Mouse (Mus musculus): Measurements from ENCODE around the gene Rad50. TPM values are rescaled to one million over a fixed set of nuclear protein-coding genes. Genes with fewer than 3 reads are reported as not detected.

Rad50 gene
- 1 to 10 TPM; 3.5 to 4.8 TPM for total RNA-seq (2021)
- long read RNA-seq, experiment 1, partial matches to known transcripts: 1 of 2 reads
- long read RNA-seq, experiment 1, other reads (novel, unspliced or antisense): 1 of 2 reads
- long read RNA-seq, experiment 2, full-length matches to known transcripts: 1 of 2 reads
- long read RNA-seq, experiment 2, partial matches to known transcripts: 0 of 2 reads
- long read RNA-seq, experiment 2, other reads (novel, unspliced or antisense): 1 of 2 reads

DNA sequence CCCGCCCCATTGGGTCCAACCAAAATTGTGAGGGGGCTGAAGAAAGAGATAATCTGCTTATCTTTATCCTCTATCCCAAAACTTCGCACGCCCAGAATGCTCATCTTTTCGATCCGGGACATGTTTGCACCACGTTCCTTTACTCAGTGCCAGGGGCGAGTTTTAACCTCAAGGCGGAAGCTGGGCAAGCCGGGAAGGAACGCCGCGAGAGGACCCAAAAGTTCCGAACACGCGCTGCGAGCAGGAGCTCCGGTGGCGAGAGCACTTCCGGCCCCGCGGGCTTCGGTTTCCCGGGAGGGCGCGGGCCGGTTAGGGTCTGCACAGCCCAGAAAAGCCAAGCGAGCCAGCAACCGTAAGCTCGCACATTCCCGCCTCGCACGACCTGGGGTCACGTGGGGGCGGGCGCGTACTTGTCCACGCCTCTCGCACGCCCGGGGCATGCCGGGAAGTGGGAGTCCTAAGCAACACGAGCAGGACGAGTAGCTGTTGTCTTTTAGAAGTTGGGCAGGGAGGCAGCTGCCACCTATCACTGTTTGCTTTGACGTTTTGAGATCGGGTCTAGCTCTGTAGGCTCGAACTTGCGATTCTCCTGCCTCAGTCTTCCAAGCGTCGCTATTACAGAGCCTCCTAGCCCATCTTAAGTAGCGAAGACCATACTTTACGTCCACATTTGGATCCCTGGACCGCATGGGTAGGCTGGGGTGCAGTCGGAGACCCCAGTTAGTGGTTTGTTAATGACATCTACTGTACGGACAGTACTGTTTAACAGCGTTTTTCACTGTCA is at the start of gene Rad50:
Gene Rad50, minus strand, starts transcription at position 386 of the 784 bp plus-strand sequence.
- DNase-seq: peak; percentile 84 to 86
- intact Hi-C loops (cut with DNase I): no loop called here

DNA sequence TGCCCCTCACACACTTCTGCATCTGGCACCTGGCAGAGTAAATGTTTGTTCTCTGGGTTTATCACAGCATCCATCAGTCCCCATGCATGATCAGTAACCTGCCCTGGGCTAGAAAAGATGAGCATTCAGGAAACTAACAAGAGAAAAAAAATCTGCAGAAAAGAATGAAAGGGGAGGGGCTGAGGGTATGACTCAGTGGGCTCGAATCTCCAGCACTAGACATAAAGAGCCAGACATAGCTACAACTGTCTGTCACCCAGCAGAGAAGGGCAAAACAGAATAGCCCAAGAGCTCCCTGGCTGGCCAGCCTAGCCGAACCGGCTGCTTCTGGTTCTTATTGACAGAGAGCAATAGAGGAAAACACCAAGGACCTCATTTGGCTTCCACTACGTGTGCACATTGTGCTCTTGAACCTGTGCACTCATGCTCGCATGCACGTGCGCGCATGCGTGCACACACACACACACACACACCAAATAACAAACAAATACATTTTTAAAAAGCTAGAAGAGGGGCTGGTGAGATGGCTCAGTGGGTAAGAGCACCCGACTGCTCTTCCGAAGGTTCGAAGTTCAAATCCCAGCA is 48.0 kb upstream of the Rad50 start:
- DNase-seq: no peak
- intact Hi-C loops (cut with DNase I): loop anchor here (5.0 kb wide), 1 partner anchor 97 kb away; no protein-coding TSS in a partner anchor

DNA sequence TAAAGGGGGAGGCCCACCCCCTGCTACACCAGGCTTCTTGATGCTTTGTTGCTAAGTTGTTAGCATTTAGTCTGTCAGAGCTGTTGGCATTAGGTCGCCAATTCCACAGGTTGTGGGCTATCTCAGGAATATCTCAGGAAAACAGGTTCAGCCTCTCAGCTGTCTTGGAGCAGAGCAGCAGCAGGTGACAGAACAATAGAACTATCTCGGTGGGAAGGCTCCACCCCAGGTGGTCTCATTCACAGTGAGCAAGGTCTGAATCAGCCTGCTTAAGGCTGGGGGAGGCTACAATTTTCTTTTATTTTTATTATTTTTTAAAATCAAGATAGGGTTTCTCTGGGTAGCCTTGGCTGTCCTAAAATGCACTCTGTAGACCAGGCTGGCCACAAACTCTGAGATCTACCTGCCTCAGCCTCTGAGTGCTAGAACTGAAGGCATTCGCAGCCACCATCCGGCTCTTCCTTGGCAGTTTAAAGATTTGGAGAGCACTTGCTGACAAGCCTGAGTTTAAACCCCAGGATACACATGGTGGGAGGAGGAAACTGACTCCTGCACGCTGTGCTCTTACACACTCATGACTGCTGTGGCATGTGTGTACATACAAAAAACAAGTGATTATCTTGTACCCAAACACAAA is 42.7 kb upstream of the Rad50 start:
- intact Hi-C loops (cut with DNase I): no loop called here

GRCm38 (mm10) chr11:53749306-53749705 is 42.2 kb upstream of the Rad50 start:
- no peak for DNase-seq
- intact Hi-C loops (cut with DNase I): no loop called here

More for the DNA sequence above, 42.7 kb upstream of the Rad50 start:
- DNase-seq: no peak

DNA sequence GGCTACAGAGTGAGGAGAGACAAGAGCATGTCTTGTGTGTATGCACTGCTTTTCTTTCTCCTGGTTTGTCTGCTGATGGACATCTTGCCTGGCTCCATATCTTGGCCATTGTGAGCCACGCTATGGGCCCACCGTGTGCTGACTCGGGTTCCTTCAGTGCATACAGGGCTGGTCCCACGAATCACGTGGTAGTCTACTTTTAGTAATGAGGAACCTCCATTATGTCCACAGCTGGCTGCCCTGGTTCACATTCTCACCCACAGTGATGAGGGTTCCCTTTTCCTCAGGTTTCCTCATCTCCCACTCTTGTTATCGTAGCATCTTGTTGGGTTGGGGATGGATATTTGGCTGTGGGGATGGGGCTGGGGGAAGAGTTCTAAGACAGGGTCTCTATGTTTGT is 41.5 kb upstream of the Rad50 start:
- intact Hi-C loops (cut with DNase I): no loop called here
- no peak for DNase-seq

GRCm38 (mm10) chr11:53747985-53748384 is 40.9 kb upstream of the Rad50 start:
- no peak for DNase-seq
- intact Hi-C loops (cut with DNase I): no loop called here

DNA sequence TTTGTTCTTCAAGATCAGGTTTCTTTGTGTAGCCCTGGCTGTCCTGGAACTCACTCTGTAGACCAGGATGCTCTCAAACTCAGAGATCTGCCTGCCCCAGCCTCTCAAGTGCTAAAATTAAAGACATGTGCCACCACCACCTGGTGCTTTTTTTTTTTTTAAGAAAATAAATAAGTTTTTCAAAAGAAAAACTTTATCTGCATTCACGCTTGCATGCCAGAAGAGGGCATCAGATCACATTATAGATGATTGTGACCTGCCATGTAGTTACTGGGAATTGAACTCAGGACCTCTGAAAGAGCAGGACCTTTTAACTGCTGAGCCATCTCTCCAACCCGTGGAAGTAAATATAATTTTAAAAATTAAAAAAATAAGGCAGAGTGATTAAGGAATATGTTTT is 38.1 kb upstream of the Rad50 start:
- intact Hi-C loops (cut with DNase I): no loop called here
- DNase-seq: no peak

DNA sequence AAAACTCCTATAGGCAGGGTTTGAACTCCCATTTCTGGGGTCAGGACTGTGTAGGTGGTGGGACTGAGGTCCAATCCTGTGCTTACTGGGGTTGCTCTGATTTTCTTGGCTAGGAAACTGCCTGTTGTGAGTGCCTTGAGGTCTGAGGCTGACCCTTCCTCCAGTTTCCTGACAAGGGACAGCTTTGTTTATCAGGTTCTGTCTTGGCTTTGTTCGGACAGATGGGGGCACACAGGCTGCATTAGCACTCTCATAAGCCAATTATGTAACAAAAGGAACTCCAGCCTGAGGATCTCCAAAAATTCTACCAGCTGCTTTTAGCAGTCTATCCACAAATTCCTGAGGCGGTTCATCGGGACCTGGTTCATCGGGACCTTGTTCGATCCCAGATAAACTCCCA is 35.2 kb upstream of the Rad50 start:
- intact Hi-C loops (cut with DNase I): no loop called here
- no peak for DNase-seq

DNA sequence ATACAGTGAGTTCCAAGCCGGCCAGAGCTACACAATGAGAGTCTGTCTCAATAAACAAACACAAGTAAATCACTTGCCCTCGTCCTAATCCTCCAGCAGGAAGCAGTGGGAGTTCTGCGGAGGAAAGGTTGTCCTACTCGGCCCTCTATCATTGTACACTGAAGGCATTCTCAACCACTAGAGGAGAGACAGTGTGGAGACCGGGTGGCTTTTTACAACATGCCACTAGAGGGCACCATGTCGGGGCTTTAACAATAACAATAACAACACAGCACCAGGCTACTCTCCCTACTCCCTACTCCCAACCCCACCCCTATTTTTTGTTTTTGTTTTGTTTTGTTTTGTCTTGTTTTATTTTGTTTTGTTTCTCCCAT is 30.4 kb upstream of the Rad50 start:
- DNase-seq: peak; percentile 35 to 36
- intact Hi-C loops (cut with DNase I): loop anchor here (5.0 to 10.0 kb wide), 2 partner anchors 115 to 273 kb away; no protein-coding TSS in a partner anchor

GRCm38 (mm10) chr11:53736771-53737572 is 29.9 kb upstream of the Rad50 start:
- intact Hi-C loops (cut with DNase I): loop anchor here (5.0 to 10.0 kb wide), 2 partner anchors 115 to 272 kb away; no protein-coding TSS in a partner anchor
- peak; percentile 48 to 50 for DNase-seq

DNA sequence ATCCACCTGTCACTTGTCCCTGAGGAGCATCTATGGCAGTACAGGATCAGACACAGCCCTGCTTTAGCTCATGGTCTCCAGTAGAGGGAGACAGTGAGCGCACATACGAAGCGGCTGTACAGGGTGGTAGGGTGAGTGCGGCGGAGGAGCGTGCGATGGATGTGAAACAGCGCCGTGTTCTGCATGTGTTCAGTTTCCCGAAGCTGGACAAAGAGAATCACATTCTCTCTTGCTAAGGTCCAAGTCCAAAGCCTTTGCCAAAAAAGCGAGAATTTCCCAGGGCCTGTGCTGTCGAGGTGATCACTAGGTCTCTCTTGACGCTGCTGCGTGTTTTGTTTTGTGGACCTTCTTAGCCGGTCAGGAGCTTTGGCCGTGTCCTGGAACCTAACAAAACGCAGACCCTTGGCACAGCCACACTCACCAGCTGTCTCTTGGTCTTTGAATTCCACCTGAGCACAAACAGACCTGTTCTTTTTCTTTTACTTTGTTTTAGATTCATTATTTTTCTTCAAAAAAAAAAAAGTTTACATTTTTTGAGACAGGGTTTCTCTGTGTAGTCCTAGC is 28.6 kb upstream of the Rad50 start:
- intact Hi-C loops (cut with DNase I): loop anchor here (5.0 to 10.0 kb wide), 2 partner anchors 117 to 271 kb away; no protein-coding TSS in a partner anchor
- DNase-seq: peak in 1 of 2 experiments; percentile 39

GRCm38 (mm10) chr11:53734970-53735681 is 28.0 kb upstream of the Rad50 start:
- intact Hi-C loops (cut with DNase I): loop anchor here (5.0 to 10.0 kb wide), 2 partner anchors 117 to 270 kb away; no protein-coding TSS in a partner anchor
- DNase-seq: no peak

GRCm38 (mm10) chr11:53734431-53734830 is 27.3 kb upstream of the Rad50 start:
- no peak for DNase-seq
- intact Hi-C loops (cut with DNase I): loop anchor here (10.0 kb wide), 1 partner anchor 270 kb away; no protein-coding TSS in a partner anchor

DNA sequence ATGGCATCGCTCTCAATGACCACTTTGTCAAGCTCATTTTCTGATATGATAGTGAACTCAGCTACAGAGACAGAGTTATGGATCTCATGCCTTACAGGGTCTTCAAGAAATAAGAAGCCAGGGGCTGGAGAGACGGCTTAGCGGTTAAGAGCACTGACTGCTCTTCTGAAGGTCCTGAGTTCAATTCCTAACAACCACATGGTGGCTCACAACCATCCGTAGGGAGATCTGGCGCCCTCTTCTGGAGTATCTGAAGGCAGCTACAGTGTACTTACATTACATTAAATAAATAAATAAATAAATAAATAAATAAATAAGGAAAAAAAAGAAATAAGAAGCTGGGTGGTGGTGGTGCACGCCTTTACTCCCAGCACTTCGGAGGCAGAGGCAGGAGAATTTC is 26.7 kb upstream of the Rad50 start:
- DNase-seq: no peak
- intact Hi-C loops (cut with DNase I): loop anchor here (10.0 kb wide), 1 partner anchor 269 kb away; no protein-coding TSS in a partner anchor

GRCm38 (mm10) chr11:53732244-53732643 is 25.1 kb upstream of the Rad50 start:
- DNase-seq: no peak
- intact Hi-C loops (cut with DNase I): loop anchor here (10.0 kb wide), 1 partner anchor 267 kb away; no protein-coding TSS in a partner anchor

DNA sequence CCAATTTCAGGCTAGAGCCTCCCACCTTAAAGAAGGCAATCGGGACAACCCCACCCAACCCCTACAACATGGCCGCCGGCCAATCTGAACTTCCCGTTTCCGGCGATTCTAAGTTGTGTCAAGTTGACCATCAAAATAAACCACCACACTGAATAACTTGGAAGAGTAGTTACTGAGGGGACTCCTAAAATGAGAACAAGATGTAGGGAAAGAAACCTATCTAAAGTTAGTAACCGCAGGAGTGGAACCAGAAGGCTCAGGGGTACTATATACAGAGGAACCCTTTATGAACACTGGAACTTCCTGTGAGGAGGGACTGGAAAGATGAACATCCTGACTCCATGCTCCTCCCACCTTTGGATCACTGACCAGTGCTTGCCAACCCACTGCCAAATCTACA is 24.3 kb upstream of the Rad50 start:
- intact Hi-C loops (cut with DNase I): loop anchor here (10.0 kb wide), 1 partner anchor 267 kb away; no protein-coding TSS in a partner anchor
- no peak for DNase-seq

GRCm38 (mm10) chr11:53720715-53721114 is 13.6 kb upstream of the Rad50 start, which contains the start of gene Il5:
TSS of gene Il5 (plus strand) at chr11:53720794.
- intact Hi-C loops (cut with DNase I): no loop called here
- DNase-seq: no peak

- intact Hi-C loops (cut with DNase I): no loop called here
- DNase-seq: no peak
Observed at GRCm38 (mm10) chr11:53719701-53720100, 12.6 kb upstream of the Rad50 start.

GRCm38 (mm10) chr11:53707718-53708009 is 545 bp upstream of the Rad50 start:
- DNase-seq: no peak
- intact Hi-C loops (cut with DNase I): no loop called here

Data from gastrocnemius, postnatal 36 days (tissue).